Mouse (Mus musculus) embryonic facial prominence, embryonic 10.5 days (tissue): ENCODE results near the gene Cstb. TPM values are rescaled to one million over a fixed set of nuclear protein-coding genes. Genes with fewer than 3 reads are reported as not detected.
A peak's percentile ranks its signal among the peaks of the same experiment; 100 is the strongest.

Experiments
- DNase-seq: peaks from one replicate; pipeline ENCODE4 v3.0.0-alpha.2; 2017; ENCODE audit warnings: low spot score
- H3K27ac ChIP-seq: fragments of 300-500 bp; sonication (generic); replicated peaks from 2 replicates; pipeline ENCODE4 v1.5.1; 2016; ENCODE audit warnings: mild to moderate bottlenecking
- H3K27me3 ChIP-seq: fragments of 300-500 bp; sonication (generic); replicated peaks from 2 replicates; pipeline ENCODE4 v1.6.1; 2016; ENCODE audit warnings: low read depth, mild to moderate bottlenecking; ENCODE audit not compliant: poor library complexity, severe bottlenecking
- H3K36me3 ChIP-seq: fragments of 300-500 bp; sonication (generic); replicated peaks from 2 replicates; pipeline ENCODE4 v1.6.1; 2016; ENCODE audit warnings: mild to moderate bottlenecking, moderate library complexity
- H3K4me1 ChIP-seq: fragments of 300-500 bp; sonication (generic); 2 replicates; pipeline ENCODE4 v1.6.1; 2016
- H3K4me3 ChIP-seq: fragments of 300-500 bp; sonication (generic); 2 replicates; pipeline ENCODE4 v1.5.1; 2016; ENCODE audit warnings: mild to moderate bottlenecking, moderate library complexity
- H3K9me3 ChIP-seq: fragments of 300-500 bp; sonication (generic); 2 replicates; pipeline ENCODE4 v1.6.1; 2016; ENCODE audit warnings: mild to moderate bottlenecking
- WGBS: fragments of 180-500 bp; shearing (Covaris S2); methylation state at CpG from one replicate; pipeline ENCODE4 v1.1.7; 2016; 5-methylcytosine and 5-hydroxymethylcytosine counted together
- polyA plus RNA-seq: library from polyadenylated mRNA; unstranded; fragments of >200 nt; fragmentation: Nextera tagmentation; extraction: Ambion mirVana; gene quantifications from 2 replicates; pipeline ENCODE4 v1.2.1, GENCODE M21; 2016

The Cstb gene
- polyA plus RNA-seq, 1 experiment from 2014 or later: 149 TPM

GRCm38 (mm10) chr10:78450761-78451160, 25.3 kb downstream of the Cstb start:
- no peaks in the 10 kb centered on the region for H3K9me3 ChIP-seq
- no peak overlapping the region for H3K27ac ChIP-seq
- H3K36me3 ChIP-seq: peaks cover 46% of the 10 kb centered on the region
- 91% methylated on average over 5 of the region's 5 CpGs for WGBS
- DNase-seq: no peak
- no peaks in the 10 kb centered on the region for H3K27me3 ChIP-seq
- H3K4me3 ChIP-seq: no peak overlapping the region
- peaks cover 17% of the 10 kb centered on the region for H3K4me1 ChIP-seq

DNA sequence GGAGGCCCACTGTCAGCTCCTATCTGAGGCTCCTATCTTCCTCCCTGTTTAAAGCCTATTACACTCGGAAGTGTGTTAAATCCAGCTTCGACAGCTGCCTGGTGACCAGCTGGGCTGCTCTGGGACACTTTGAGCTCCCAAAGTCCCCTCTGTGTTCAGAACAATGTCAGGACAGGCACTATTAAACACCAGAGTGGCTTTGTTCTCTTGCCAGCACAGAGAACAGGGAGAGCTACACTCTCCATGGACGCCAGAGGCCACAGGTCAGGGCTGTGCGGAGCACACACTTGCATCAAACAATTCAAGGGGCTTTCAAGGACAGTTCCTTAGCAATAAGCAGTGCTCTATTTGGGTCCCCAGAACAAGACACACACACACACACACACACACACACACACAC, 27.2 kb downstream of the Cstb start:
- H3K27me3 ChIP-seq: no peaks in the 10 kb centered on the region
- peak overlapping the region; percentile 44; the same call in 1 of the 2 replicates for H3K27ac ChIP-seq
- whole genome bisulfite sequencing: 67% methylated on average over 4 of the region's 4 CpGs

DNA sequence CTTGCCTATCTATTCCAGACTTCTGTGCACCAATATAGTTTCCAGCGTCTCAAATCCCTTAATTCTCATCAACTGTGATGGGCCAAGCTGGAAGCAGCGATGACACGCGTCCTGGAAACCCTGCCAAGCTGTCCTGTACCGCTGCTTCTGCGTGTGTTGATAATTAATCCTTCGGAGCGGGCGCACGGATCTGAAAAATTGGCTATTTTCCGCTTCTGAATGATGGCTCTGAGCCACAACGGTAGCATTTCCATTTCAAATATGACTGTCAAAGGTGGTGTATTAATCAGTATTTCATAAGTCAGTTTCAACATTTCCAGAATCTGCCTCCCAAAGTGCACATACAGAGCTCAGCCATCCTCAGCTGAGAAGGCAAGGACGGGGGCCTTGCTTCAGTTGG, 31.2 kb downstream of the Cstb start:
- Histone ChIP-seq H3K36me3 (no peaks in the 10 kb centered on the region), H3K9me3 (no peaks in the 10 kb centered on the region), H3K27ac (no peak overlapping the region), H3K27me3 (no peaks in the 10 kb centered on the region), H3K4me1 (peaks cover 41% of the 10 kb centered on the region), H3K4me3 (no peak overlapping the region)
- no peak for DNase-seq
- 93% methylated on average over 13 of the region's 13 CpGs for WGBS

More for the DNA sequence above, 27.2 kb downstream of the Cstb start:
- no peak overlapping the region for H3K4me3 ChIP-seq
- H3K36me3 ChIP-seq: peaks cover 28% of the 10 kb centered on the region
- DNase-seq: no peak
- H3K9me3 ChIP-seq: no peaks in the 10 kb centered on the region
- peaks cover 21% of the 10 kb centered on the region for H3K4me1 ChIP-seq

GRCm38 (mm10) chr10:78457495-78458347, 32.3 kb downstream of the Cstb start:
- H3K36me3 ChIP-seq: no peaks in the 10 kb centered on the region
- no peaks in the 10 kb centered on the region for H3K9me3 ChIP-seq
- peak overlapping the region; percentile 44; the same call in 1 of the 2 replicates for H3K27ac ChIP-seq
- no peak overlapping the region; the same call in 1 of the 2 replicates for H3K4me3 ChIP-seq
- 31% methylated on average over 10 of the region's 10 CpGs for WGBS
- peaks cover 36% of the 10 kb centered on the region for H3K4me1 ChIP-seq
- H3K27me3 ChIP-seq: peaks cover under 1% of the 10 kb centered on the region; the same call in 1 of the 2 replicates
- DNase-seq: peak; percentile 46

GRCm38 (mm10) chr10:78458348-78459111, 33.1 kb downstream of the Cstb start:
- Histone ChIP-seq H3K4me3 (no peak overlapping the region), H3K27ac (peak overlapping the region; percentile 54; the same call in 1 of the 2 replicates), H3K4me1 (peaks cover 38% of the 10 kb centered on the region), H3K9me3 (no peaks in the 10 kb centered on the region), H3K27me3 (peaks cover 9% of the 10 kb centered on the region; the same call in 1 of the 2 replicates), H3K36me3 (no peaks in the 10 kb centered on the region)
- no peak for DNase-seq
- WGBS: 71% methylated on average over 5 of the region's 5 CpGs

GRCm38 (mm10) chr10:78460463-78460862, 35.0 kb downstream of the Cstb start:
- peaks cover 48% of the 10 kb centered on the region for H3K4me1 ChIP-seq
- H3K27ac ChIP-seq: no peak overlapping the region
- H3K9me3 ChIP-seq: no peaks in the 10 kb centered on the region
- H3K27me3 ChIP-seq: peaks cover 15% of the 10 kb centered on the region; the same call in 1 of the 2 replicates
- WGBS: 37% methylated on average over 5 of the region's 5 CpGs
- H3K36me3 ChIP-seq: no peaks in the 10 kb centered on the region
- no peak for DNase-seq
- no peak overlapping the region for H3K4me3 ChIP-seq

- H3K27me3 ChIP-seq: peaks cover 15% of the 10 kb centered on the region; the same call in 1 of the 2 replicates
- WGBS: 81% methylated on average over 4 of the region's 4 CpGs
- H3K4me3 ChIP-seq: no peak overlapping the region
- peaks cover 48% of the 10 kb centered on the region for H3K4me1 ChIP-seq
- H3K9me3 ChIP-seq: no peaks in the 10 kb centered on the region
- no peaks in the 10 kb centered on the region for H3K36me3 ChIP-seq
- DNase-seq: no peak
- no peak overlapping the region for H3K27ac ChIP-seq
Measured at GRCm38 (mm10) chr10:78461767-78462166, 36.3 kb downstream of the Cstb start.

GRCm38 (mm10) chr10:78462945-78463768, 37.7 kb downstream of the Cstb start:
- WGBS: 88% methylated on average over 8 of the region's 8 CpGs
- no peak overlapping the region for H3K27ac ChIP-seq
- DNase-seq: no peak
- no peaks in the 10 kb centered on the region for H3K36me3 ChIP-seq
- H3K9me3 ChIP-seq: no peaks in the 10 kb centered on the region
- H3K27me3 ChIP-seq: peaks cover 15% of the 10 kb centered on the region; the same call in 1 of the 2 replicates
- H3K4me3 ChIP-seq: peak overlapping the region; percentile 79
- H3K4me1 ChIP-seq: peaks cover 53% of the 10 kb centered on the region

DNA sequence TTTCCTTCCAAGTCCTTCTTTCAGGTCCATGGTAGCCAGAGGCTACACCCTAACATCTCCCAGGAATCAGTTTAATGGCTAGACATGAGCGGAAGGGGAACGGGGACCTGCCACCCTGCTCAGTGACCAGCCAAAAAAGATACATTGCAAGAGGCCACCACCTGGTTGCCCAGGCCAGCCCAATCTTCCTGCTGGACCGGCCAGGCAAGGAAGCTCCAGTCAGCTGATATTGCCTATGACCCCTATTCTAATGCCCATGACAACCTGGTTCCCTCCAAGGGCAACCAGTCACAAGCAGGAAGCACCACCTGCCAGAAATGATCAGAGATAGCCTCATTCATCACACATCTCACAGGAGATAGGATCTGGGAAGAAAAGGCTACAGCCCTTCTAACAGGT, 38.3 kb downstream of the Cstb start:
- 82% methylated on average over 3 of the region's 3 CpGs for WGBS
- H3K36me3 ChIP-seq: no peaks in the 10 kb centered on the region
- H3K27ac ChIP-seq: peak overlapping the region; percentile 81; the same call in 1 of the 2 replicates
- no peak for DNase-seq
- H3K4me1 ChIP-seq: peaks cover 51% of the 10 kb centered on the region
- H3K9me3 ChIP-seq: no peaks in the 10 kb centered on the region
- peaks cover 15% of the 10 kb centered on the region; the same call in 1 of the 2 replicates for H3K27me3 ChIP-seq
- peak overlapping the region; percentile 79 for H3K4me3 ChIP-seq

DNA sequence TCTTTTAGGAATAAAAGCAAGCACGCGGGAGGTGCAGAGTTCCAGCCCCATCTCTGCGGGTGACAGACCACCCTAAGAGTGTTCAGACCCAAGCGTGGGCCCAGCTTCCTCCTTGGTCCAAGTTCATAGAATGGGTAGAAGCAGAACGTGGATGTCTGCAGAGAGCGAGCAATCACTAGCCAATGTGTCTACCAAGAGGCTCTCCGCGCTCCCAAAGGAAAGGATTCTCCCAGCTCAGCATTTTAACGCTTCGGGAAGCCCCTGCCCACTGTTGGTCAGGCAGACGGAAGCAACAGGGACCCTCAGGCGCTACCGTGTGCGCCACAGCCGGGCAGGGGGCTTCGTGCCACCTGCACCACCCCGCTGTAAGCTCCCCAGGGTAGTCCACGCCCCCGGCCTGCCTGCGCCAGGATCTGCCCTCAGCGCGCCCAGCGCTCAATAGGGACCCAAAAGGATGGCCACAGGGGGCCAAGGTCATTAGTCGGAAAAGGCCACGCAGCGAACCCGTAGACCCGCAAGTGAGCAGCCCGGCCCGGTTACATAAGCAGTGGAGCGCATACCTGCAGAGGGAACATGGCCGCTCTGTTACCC, 38.8 kb downstream of the Cstb start:
- Histone ChIP-seq H3K4me1 (peaks cover 48% of the 10 kb centered on the region), H3K27ac (peak overlapping the region; percentile 81), H3K9me3 (no peaks in the 10 kb centered on the region), H3K27me3 (peaks cover 15% of the 10 kb centered on the region; the same call in 1 of the 2 replicates), H3K4me3 (peak overlapping the region; percentile 79), H3K36me3 (no peaks in the 10 kb centered on the region)
- WGBS: 1% methylated on average over 32 of the region's 32 CpGs
- DNase-seq: no peak

GRCm38 (mm10) chr10:78464792-78465207, 39.3 kb downstream of the Cstb start, which contains the start of gene Pdxk:
Gene Pdxk (minus strand): TSS chr10:78464975.
- 0% methylated on average over 35 of the region's 35 CpGs for WGBS
- DNase-seq: peak; percentile 95
- H3K4me1 ChIP-seq: peaks cover 48% of the 10 kb centered on the region
- H3K4me3 ChIP-seq: peak within 1 kb of the TSS; percentile 79
- peak within 1 kb of the TSS; percentile 81 for H3K27ac ChIP-seq
- no peaks in the 10 kb centered on the region for H3K9me3 ChIP-seq
- peaks cover 15% of the 10 kb centered on the region; the same call in 1 of the 2 replicates for H3K27me3 ChIP-seq
- H3K36me3 ChIP-seq: no peaks in the 10 kb centered on the region
